Mouse (Mus musculus) stomach, embryonic 16.5 days (tissue): Measurements from ENCODE around the gene Pin1. TPM values are rescaled to one million over a fixed set of nuclear protein-coding genes. Genes with fewer than 3 reads are reported as not detected.
A peak's percentile ranks its signal among the peaks of the same experiment; 100 is the strongest.
"Not testable (repeated sequence)": the region's sequence is repeated elsewhere in the genome, so short reads cannot be mapped to it uniquely, and the experiment has no call there.

Experiments
- ATAC-seq: fragments of 200-750 bp; cut with Nextera tagmentation; 2 replicates; pipeline ENCODE4 v1.8.0; 2017; ENCODE audit warnings: moderate number of reproducible peaks, moderate TSS enrichment; ENCODE audit not compliant: insufficient read depth, low FRiP score
- H3K27ac ChIP-seq: fragments of 300-500 bp; sonication (generic); 2 replicates; pipeline ENCODE4 v1.5.1; 2014; ENCODE audit warnings: low read length
- H3K27me3 ChIP-seq: fragments of 300-500 bp; sonication (generic); 2 replicates; pipeline ENCODE4 v1.6.1; 2014; ENCODE audit warnings: low read length, control low read depth, mixed read lengths; ENCODE audit not compliant: control insufficient read depth, insufficient read depth
- H3K36me3 ChIP-seq: fragments of 300-500 bp; sonication (generic); 2 replicates; pipeline ENCODE4 v1.6.1; 2014; ENCODE audit warnings: low read length; ENCODE audit not compliant: control insufficient read depth, insufficient read depth
- H3K4me1 ChIP-seq: fragments of 300-500 bp; sonication (generic); 2 replicates; pipeline ENCODE4 v1.6.1; 2014; ENCODE audit warnings: low read length, control low read depth, mixed read lengths; ENCODE audit not compliant: control insufficient read depth, insufficient read depth
- H3K4me2 ChIP-seq: fragments of 300-500 bp; sonication (generic); 2 replicates; pipeline ENCODE4 v1.6.1; 2014; ENCODE audit warnings: low read depth, low read length, mixed read lengths
- H3K4me3 ChIP-seq: fragments of 300-500 bp; sonication (generic); replicated peaks from 2 replicates; pipeline ENCODE4 v1.5.1; 2014; ENCODE audit warnings: mild to moderate bottlenecking, low read length
- H3K9ac ChIP-seq: fragments of 300-500 bp; sonication (generic); 2 replicates; pipeline ENCODE4 v1.6.1; 2014; ENCODE audit warnings: low read length
- H3K9me3 ChIP-seq: fragments of 300-500 bp; sonication (generic); replicated peaks from 2 replicates; pipeline ENCODE4 v1.6.1; 2016; ENCODE audit warnings: low read length, control low read depth; ENCODE audit not compliant: control insufficient read depth
- WGBS: fragments of 180-500 bp; shearing (Covaris S2); extraction: QIAGEN DNeasy Blood & Tissue Kit; methylation state at CpG from one replicate; pipeline ENCODE4 v1.1.7; 2014; 5-methylcytosine and 5-hydroxymethylcytosine counted together
- polyA plus RNA-seq: library from polyadenylated mRNA; unstranded; fragments of >200 nt; fragmentation: Nextera tagmentation; extraction: Ambion mirVana; gene quantifications from 2 replicates; pipeline ENCODE4 v1.2.1, GENCODE M21; 2015

Pin1 gene
- polyA plus RNA-seq, 1 experiment from 2014 or later = 41.6 TPM

GRCm38 (mm10) chr9:20689403-20689802 lies 37.5 kb downstream of the Pin1 start:
- peaks cover 6% of the 10 kb centered on the region; the same call in 1 of the 2 replicates for H3K4me1 ChIP-seq
- WGBS = no CpG with 5 or more reads among the region's 1 CpGs
- H3K9ac ChIP-seq = no peak overlapping the region
- H3K27me3 ChIP-seq = no peaks in the 10 kb centered on the region
- H3K9me3 ChIP-seq = no peaks in the 10 kb centered on the region
- ATAC-seq = no peak
- H3K36me3 ChIP-seq = no peaks in the 10 kb centered on the region
- no peak overlapping the region for H3K4me3 ChIP-seq
- H3K4me2 ChIP-seq = no peak overlapping the region
- H3K27ac ChIP-seq = no peak overlapping the region

DNA sequence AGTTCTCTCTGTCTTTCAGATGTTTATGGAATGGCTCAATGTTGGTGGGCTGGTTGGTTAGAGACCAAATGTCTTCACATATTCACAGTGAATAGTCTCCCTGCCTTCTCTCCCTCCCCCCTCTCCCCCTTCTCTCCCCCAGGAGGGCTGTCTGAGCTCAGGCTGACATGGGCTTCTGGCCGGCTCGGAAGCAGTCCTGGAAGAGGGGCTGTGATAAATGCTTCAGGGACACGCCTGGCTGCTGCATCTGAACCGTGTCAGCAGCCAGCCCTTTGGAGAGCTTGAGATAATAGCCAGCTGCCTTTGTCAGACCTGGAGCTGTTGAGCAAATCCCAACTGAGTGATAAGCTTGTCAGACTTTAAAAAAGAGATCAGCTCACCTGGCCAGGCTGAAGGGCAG lies 38.0 kb downstream of the Pin1 start:
- WGBS = 3% methylated on average over 4 of the region's 4 CpGs
- no peaks in the 10 kb centered on the region for H3K36me3 ChIP-seq
- peak; percentile 56; the same call in 1 of the 2 replicates for ATAC-seq
- no peak overlapping the region for H3K4me3 ChIP-seq
- H3K27me3 ChIP-seq = no peaks in the 10 kb centered on the region
- H3K9me3 ChIP-seq = no peaks in the 10 kb centered on the region
- no peak overlapping the region for H3K9ac ChIP-seq
- H3K4me1 ChIP-seq = peaks cover 11% of the 10 kb centered on the region
- H3K27ac ChIP-seq = no peak overlapping the region
- H3K4me2 ChIP-seq = no peak overlapping the region

- not testable (repeated sequence) for ATAC-seq, H3K4me2 ChIP-seq, H3K27ac ChIP-seq, H3K4me3 ChIP-seq, H3K9ac ChIP-seq, H3K36me3 ChIP-seq, H3K9me3 ChIP-seq, H3K27me3 ChIP-seq
- WGBS = 73% methylated on average over 2 of the region's 2 CpGs
- peaks cover 12% of the 10 kb centered on the region for H3K4me1 ChIP-seq
These were observed 38.6 kb downstream of the Pin1 start for GRCm38 (mm10) chr9:20690449-20690848.

- H3K4me1 ChIP-seq = peaks cover 12% of the 10 kb centered on the region
- H3K36me3 ChIP-seq = no peaks in the 10 kb centered on the region
- WGBS = 88% methylated on average over 3 of the region's 3 CpGs
- no peak for ATAC-seq
- H3K9ac ChIP-seq = no peak overlapping the region
- H3K4me3 ChIP-seq = no peak overlapping the region
- no peak overlapping the region for H3K27ac ChIP-seq
- no peak overlapping the region for H3K4me2 ChIP-seq
- H3K27me3 ChIP-seq = no peaks in the 10 kb centered on the region; the same call in 1 of the 2 replicates
- H3K9me3 ChIP-seq = no peaks in the 10 kb centered on the region
These were observed 41.0 kb downstream of the Pin1 start for GRCm38 (mm10) chr9:20692863-20693262.

GRCm38 (mm10) chr9:20694721-20695235 lies 42.9 kb downstream of the Pin1 start:
- peak overlapping the region; percentile 27 for H3K9ac ChIP-seq
- H3K4me3 ChIP-seq = peak overlapping the region; percentile 29
- H3K9me3 ChIP-seq = no peaks in the 10 kb centered on the region
- H3K4me2 ChIP-seq = peak overlapping the region; percentile 50
- no peaks in the 10 kb centered on the region; the same call in 1 of the 2 replicates for H3K27me3 ChIP-seq
- no peak for ATAC-seq
- 4% methylated on average over 25 of the region's 25 CpGs for WGBS
- no peaks in the 10 kb centered on the region for H3K36me3 ChIP-seq
- H3K27ac ChIP-seq = no peak overlapping the region
- H3K4me1 ChIP-seq = peaks cover 9% of the 10 kb centered on the region

DNA sequence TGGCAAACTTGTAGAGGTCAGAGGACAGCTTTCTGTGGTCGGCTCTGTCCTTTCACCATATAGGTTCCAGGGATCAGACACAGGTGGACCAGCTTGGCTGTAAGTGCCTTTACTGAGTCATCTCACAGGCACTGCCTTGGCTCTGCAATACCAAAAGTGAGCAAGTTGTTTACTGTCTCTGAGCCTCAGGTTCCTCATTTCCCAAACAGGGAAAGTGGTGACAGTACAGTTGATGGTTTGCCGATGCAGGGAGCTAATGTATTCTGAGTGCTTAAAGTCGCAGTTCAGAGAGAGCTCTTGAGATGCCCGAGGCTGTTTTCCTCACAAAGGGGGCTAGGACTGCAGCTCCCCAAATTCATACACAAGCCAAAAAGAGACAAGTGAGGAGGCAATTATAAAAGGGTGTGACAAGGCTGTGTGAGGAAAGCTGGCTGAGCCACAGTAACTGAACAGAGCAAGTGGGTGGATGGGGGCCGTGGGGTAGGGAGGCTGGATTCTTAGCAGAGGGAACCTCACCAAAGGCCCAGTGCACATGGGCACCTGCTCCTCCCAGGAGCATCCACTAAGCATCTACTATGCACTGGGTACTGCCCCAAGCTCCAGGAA lies 44.3 kb downstream of the Pin1 start:
- Histone ChIP-seq H3K36me3 (no peaks in the 10 kb centered on the region), H3K9me3 (no peaks in the 10 kb centered on the region), H3K9ac (no peak overlapping the region), H3K4me1 (peaks cover 7% of the 10 kb centered on the region; the same call in 1 of the 2 replicates), H3K27ac (no peak overlapping the region), H3K27me3 (no peaks in the 10 kb centered on the region; the same call in 1 of the 2 replicates), H3K4me2 (no peak overlapping the region), H3K4me3 (no peak overlapping the region)
- WGBS = 70% methylated on average over 5 of the region's 5 CpGs
- ATAC-seq = no peak

DNA sequence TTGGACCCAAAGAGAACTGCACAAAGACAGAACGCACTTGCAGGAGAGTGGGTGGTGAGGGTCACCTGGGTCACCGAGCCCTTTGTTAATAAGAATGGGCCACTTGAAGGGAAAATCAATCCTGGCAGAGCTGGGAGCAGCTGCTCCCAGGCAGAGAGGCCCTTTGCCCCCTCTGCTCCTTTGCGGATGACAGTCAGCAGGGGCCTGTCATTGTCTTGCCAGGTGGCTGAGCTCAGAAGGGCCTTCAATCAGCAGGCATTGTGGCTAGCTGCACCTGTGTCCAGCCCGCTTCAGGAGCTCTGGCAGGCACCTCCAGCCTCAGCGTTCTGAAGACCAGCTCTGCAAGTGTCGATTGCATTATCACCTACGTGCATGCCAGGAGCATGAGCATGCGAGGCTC lies 45.6 kb downstream of the Pin1 start:
- Histone ChIP-seq H3K4me2 (no peak overlapping the region), H3K36me3 (no peaks in the 10 kb centered on the region), H3K27ac (no peak overlapping the region), H3K27me3 (no peaks in the 10 kb centered on the region; the same call in 1 of the 2 replicates), H3K4me3 (no peak overlapping the region), H3K9ac (no peak overlapping the region), H3K4me1 (peaks cover 7% of the 10 kb centered on the region; the same call in 1 of the 2 replicates), H3K9me3 (no peaks in the 10 kb centered on the region)
- 30% methylated on average over 8 of the region's 8 CpGs for WGBS
- no peak for ATAC-seq

GRCm38 (mm10) chr9:20703832-20704380 lies 52.0 kb downstream of the Pin1 start:
- no peak overlapping the region for H3K27ac ChIP-seq
- H3K9me3 ChIP-seq = no peaks in the 10 kb centered on the region
- H3K36me3 ChIP-seq = no peaks in the 10 kb centered on the region
- H3K9ac ChIP-seq = no peak overlapping the region
- no peak for ATAC-seq
- no peaks in the 10 kb centered on the region for H3K4me1 ChIP-seq
- no peak overlapping the region for H3K4me2 ChIP-seq
- WGBS = 72% methylated on average over 8 of the region's 8 CpGs
- H3K27me3 ChIP-seq = no peaks in the 10 kb centered on the region
- H3K4me3 ChIP-seq = no peak overlapping the region

GRCm38 (mm10) chr9:20705420-20705819 lies 53.5 kb downstream of the Pin1 start:
- Histone ChIP-seq H3K27me3 (no peaks in the 10 kb centered on the region), H3K4me3 (no peak overlapping the region), H3K27ac (no peak overlapping the region), H3K9me3 (no peaks in the 10 kb centered on the region), H3K4me1 (no peaks in the 10 kb centered on the region), H3K4me2 (no peak overlapping the region), H3K9ac (no peak overlapping the region), H3K36me3 (no peaks in the 10 kb centered on the region)
- no peak for ATAC-seq
